Mouse (Mus musculus) embryonic facial prominence, embryonic 12.5 days (tissue): ENCODE results near the gene Fhl1. TPM values are rescaled to one million over a fixed set of nuclear protein-coding genes. Genes with fewer than 3 reads are reported as not detected.

Experiments used
- ATAC-seq: fragments of 200-750 bp; cut with Nextera tagmentation; 2 replicates; pipeline ENCODE4 v1.8.0; 2017; ENCODE audit not compliant: insufficient number of reproducible peaks, insufficient read depth, low FRiP score, low TSS enrichment
- H3K27ac ChIP-seq: fragments of 300-500 bp; sonication (generic); 2 replicates; pipeline ENCODE4 v1.5.1; 2016; ENCODE audit warnings: mild to moderate bottlenecking
- H3K27me3 ChIP-seq: fragments of 300-500 bp; sonication (generic); 2 replicates; pipeline ENCODE4 v1.6.1; 2016; ENCODE audit warnings: mild to moderate bottlenecking, moderate library complexity
- H3K36me3 ChIP-seq: fragments of 300-500 bp; sonication (generic); 2 replicates; pipeline ENCODE4 v1.6.1; 2016; ENCODE audit warnings: mild to moderate bottlenecking
- H3K4me1 ChIP-seq: fragments of 300-500 bp; sonication (generic); 2 replicates; pipeline ENCODE4 v1.6.1; 2016
- H3K4me2 ChIP-seq: fragments of 300-500 bp; sonication (generic); replicated peaks from 2 replicates; pipeline ENCODE4 v1.6.1; 2016; ENCODE audit warnings: mild to moderate bottlenecking, moderate library complexity
- H3K4me3 ChIP-seq: fragments of 300-500 bp; sonication (generic); 2 replicates; pipeline ENCODE4 v1.5.1; 2016; ENCODE audit warnings: mild to moderate bottlenecking
- H3K9ac ChIP-seq: fragments of 300-500 bp; sonication (generic); 2 replicates; pipeline ENCODE4 v1.6.1; 2016; ENCODE audit warnings: mild to moderate bottlenecking, moderate library complexity
- H3K9me3 ChIP-seq: fragments of 300-500 bp; sonication (generic); 2 replicates; pipeline ENCODE4 v1.6.1; 2016; ENCODE audit warnings: mild to moderate bottlenecking, moderate library complexity
- WGBS: fragments of 180-500 bp; shearing (Covaris S2); methylation state at CpG from one replicate; pipeline ENCODE4 v1.1.7; 2016; 5-methylcytosine and 5-hydroxymethylcytosine counted together
- polyA plus RNA-seq: library from polyadenylated mRNA; unstranded; fragments of >200 nt; fragmentation: Nextera tagmentation; extraction: Ambion mirVana; gene quantifications from 2 replicates; pipeline ENCODE4 v1.2.1, GENCODE M21; 2016

Fhl1 gene
- polyA plus RNA-seq, 1 experiment from 2014 or later, result 45.8 TPM

- no peak overlapping the region for H3K4me2 ChIP-seq
- 83% methylated on average over 6 of the region's 6 CpGs for WGBS
Observed at GRCm38 (mm10) chrX:56835842-56836241, 104.3 kb downstream of the Fhl1 start.

DNA sequence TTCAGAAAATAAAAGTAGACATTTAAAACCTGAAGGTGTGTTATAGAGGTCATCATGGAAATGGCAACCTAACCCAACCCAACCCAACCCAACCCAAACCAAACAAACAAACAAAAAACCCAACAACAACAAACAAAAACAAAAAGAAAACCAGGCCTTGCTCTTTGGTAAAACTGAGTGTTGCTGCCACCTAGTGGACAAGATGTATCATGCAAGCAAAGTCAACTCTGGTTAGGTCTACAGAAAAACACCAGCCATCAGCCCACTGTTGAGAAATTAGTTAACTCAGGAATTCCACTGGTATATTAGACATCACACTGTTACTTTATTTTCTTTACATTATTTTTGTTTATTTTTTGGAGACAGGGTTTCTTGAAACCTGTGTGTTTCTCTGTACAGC is 107.8 kb downstream of the Fhl1 start:
- H3K9me3 ChIP-seq, result no peaks in the 10 kb centered on the region
- no peaks in the 10 kb centered on the region for H3K4me1 ChIP-seq
- no peaks in the 10 kb centered on the region for H3K27me3 ChIP-seq
- no peak overlapping the region for H3K9ac ChIP-seq
- no peak overlapping the region for H3K4me3 ChIP-seq
- H3K27ac ChIP-seq, result no peak overlapping the region
- no peak overlapping the region for H3K4me2 ChIP-seq
- ATAC-seq, result no peak
- H3K36me3 ChIP-seq, result no peaks in the 10 kb centered on the region

More at GRCm38 (mm10) chrX:56835842-56836241, 104.3 kb downstream of the Fhl1 start:
- no peaks in the 10 kb centered on the region for H3K36me3 ChIP-seq
- H3K27ac ChIP-seq, result no peak overlapping the region
- H3K9me3 ChIP-seq, result no peaks in the 10 kb centered on the region
- no peak for ATAC-seq
- H3K9ac ChIP-seq, result no peak overlapping the region
- H3K27me3 ChIP-seq, result no peaks in the 10 kb centered on the region
- H3K4me3 ChIP-seq, result no peak overlapping the region
- no peaks in the 10 kb centered on the region for H3K4me1 ChIP-seq

DNA sequence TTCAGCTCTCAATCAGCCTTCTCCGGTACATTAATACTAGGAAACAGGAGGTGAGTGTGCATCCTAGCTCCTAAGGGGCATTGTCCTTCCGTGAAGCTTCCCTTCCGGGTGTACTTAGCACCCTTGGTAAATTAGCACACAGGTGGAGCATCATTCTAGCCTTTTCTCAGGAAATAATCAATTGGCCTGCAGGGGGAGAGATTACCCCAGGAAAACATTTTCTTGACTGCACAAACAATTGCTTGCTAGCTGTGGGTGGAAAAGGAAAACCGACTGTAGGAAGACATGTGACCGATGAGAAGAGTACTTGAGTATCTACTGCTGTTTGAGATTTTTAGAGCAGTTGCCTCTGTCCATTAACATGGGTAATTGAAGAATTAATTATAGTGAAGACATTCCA is 109.7 kb downstream of the Fhl1 start:
- Histone ChIP-seq H3K36me3 (no peaks in the 10 kb centered on the region), H3K9me3 (no peaks in the 10 kb centered on the region), H3K9ac (no peak overlapping the region), H3K4me1 (no peaks in the 10 kb centered on the region), H3K27me3 (no peaks in the 10 kb centered on the region), H3K27ac (no peak overlapping the region), H3K4me2 (no peak overlapping the region), H3K4me3 (no peak overlapping the region)
- ATAC-seq, result no peak
- 72% methylated on average over 5 of the region's 5 CpGs for WGBS

Other genes with a start within 250 kb of the Fhl1 start
- gene Gm10477, start 207.0 kb upstream of the Fhl1 start, polyA plus RNA-seq, result not detected in 2 replicates
- not detected in 2 replicates for gene Gm648, start 182.2 kb upstream of the Fhl1 start, polyA plus RNA-seq
- gene Mmgt1, start 133.7 kb upstream of the Fhl1 start, polyA plus RNA-seq, result 28.1 and 29.0 TPM in 2 replicates
- gene Slc9a6, start 122.0 kb upstream of the Fhl1 start, polyA plus RNA-seq, result 17.7 and 18.0 TPM in 2 replicates
- gene Map7d3, start 90.5 kb downstream of the Fhl1 start, polyA plus RNA-seq, result 2.5 and 3.4 TPM in 2 replicates
- not detected in 2 replicates for gene Adgrg4, start 138.4 kb downstream of the Fhl1 start, polyA plus RNA-seq